Mouse (Mus musculus): ENCODE results near the gene Krt87.

DNA sequence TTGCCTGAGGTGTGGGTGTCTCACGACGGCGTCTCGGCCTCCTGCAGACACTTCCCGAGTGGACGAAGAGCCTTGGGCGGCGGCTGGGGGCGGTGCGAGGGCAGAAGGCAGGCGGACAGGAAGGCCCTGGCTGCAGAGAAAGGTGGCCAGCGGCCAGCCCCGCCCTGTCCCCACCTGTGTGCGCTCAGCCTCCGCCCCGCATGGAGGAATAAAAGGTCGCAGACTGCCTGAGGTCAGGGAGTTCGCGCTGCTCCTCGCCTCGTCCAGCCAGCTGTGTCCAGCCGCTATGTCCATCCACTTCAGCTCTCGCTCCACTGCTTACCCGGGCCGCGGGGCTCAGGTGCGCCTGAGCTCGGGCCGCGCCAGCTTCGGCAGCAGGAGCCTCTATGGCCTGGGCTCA lies 26.4 kb downstream of the Krt87 start:
- TF ChIP-seq CTCF (IDR thresholded peaks at IDR 0.05; ENCODE audit: low read depth, low read length) (no peak), TAL1 (conservative IDR thresholded peaks at IDR 0.05; ENCODE audit: low read depth, low read length) (no peak), GATA1 (IDR thresholded peaks at IDR 0.05; ENCODE audit: borderline replicate concordance, low read length) (no peak), POLR2AphosphoS5 (IDR thresholded peaks at IDR 0.05; ENCODE audit: insufficient replicate concordance, low read depth, low read length) (no peak), GATA2 (IDR thresholded peaks at IDR 0.05; ENCODE audit: borderline replicate concordance, low read depth, low read length) (no peak)
